Mouse (Mus musculus): ENCODE measurements around the gene Cd109.

- no peak for TF ChIP-seq CTCF (IDR thresholded peaks at IDR 0.05; ENCODE audit: low read depth, low read length)
- no peak for TF ChIP-seq POLR2A (IDR thresholded peaks at IDR 0.05; ENCODE audit: borderline replicate concordance, low read depth, low read length)
Observed at GRCm38 (mm10) chr9:78615401-78616021, at the start of gene Cd109.
